ENCODE assay signal across 10 mouse cellular contexts in the genomic region with DNA sequence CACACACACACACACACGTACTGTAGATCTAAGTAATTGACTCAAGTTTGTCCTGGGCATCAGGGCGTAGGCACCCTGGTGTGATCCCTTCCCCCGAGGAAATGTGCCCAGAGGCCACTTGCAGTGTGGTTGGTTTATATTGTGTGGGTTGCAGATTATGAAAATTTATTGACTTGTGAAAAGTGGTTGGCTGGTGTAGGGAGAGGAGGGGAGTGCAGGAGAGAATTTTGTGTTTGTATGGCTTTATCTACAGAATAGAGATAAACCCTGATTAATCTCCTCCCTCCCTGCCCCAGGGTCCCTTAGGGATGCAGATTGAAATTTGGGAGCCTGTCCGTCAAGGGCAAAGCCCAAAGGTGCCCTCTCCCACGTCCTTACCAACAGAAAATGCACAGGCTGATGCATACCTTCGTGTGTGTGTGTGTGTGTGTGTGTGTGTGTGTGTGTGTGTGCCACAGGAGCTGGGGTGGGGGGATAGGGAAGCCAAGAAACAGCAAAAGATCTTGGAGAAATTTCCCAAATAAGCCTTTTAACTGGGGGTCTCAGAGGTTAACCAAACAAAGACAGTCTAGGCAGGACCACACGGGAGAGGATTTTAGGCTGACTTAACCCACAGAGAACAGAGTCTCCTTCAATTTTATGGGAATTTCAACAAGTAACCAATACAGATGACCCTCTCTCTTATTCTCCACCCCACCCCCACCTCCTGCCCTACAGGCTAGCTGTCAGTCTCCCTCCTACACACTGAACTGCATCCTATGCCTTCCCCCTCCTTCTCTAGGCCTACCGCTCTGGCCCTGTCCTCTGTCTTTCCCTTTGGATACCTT. TPM values are rescaled to one million over a fixed set of nuclear protein-coding genes. Genes with fewer than 3 reads are reported as not detected.
DNase-seq lines count a peak whose midpoint lies in the region; ATAC-seq and TF ChIP-seq lines count a peak whose summit lies in the region.
"Had no signal": no experiment of that assay in that cellular context is flagged by ENCODE, and none has a peak within 500 bp of the region (broad histone marks: within the 10 kb centered on the region; RNA-seq: fewer than 3 reads in every experiment).

No protein-coding gene starts in this region.

- peak; percentile 42 for DNase-seq in lung, embryonic 14.5 days
- no peak for DNase-seq in lung, postnatal 25 days (ENCODE audit: low spot score)
- DNase-seq in forebrain, embryonic 14.5 days (ENCODE audit: low spot score), result no peak
- DNase-seq in limb, embryonic 14.5 days (ENCODE audit: low spot score), result no peak
- DNase-seq in left cerebral cortex, postnatal 36 days (ENCODE audit: low spot score in 2 of 2), result no peak
- DNase-seq in adrenal gland, postnatal 10 days, result no peak

- peak overlapping the region; percentile 89 for H3K9ac ChIP-seq in lung, embryonic 14.5 days
- H3K9ac ChIP-seq in forebrain, embryonic 14.5 days (ENCODE audit: low read length), result no peak overlapping the region
- peak overlapping the region; percentile 21; the same call in 1 of the 2 replicates for H3K9ac ChIP-seq in limb, embryonic 14.5 days (ENCODE audit: low read depth, low read length, severe bottlenecking)
- peak overlapping the region; percentile 85 for H3K9ac ChIP-seq in stomach, embryonic 16.5 days (ENCODE audit: low read length)

- no peak for TF ChIP-seq CTCF in lung, embryonic 14.5 days (IDR thresholded peaks at IDR 0.05; ENCODE audit: low read depth)

- H3K27ac ChIP-seq in lung, embryonic 14.5 days (ENCODE audit: low read depth), result peak overlapping the region; percentile 60; the same call in 1 of the 2 replicates
- no peak overlapping the region for H3K27ac ChIP-seq in forebrain, embryonic 14.5 days (ENCODE audit: low read depth, low read length)
- no peak overlapping the region for H3K27ac ChIP-seq in limb, embryonic 14.5 days (replicated peaks; ENCODE audit: low read depth, low read length)
- H3K27ac ChIP-seq in stomach, embryonic 16.5 days (ENCODE audit: low read length), result peak overlapping the region; percentile 29

- peak overlapping the region; percentile 70 for H3K4me2 ChIP-seq in lung, embryonic 14.5 days
- no peak overlapping the region for H3K4me2 ChIP-seq in forebrain, embryonic 14.5 days (ENCODE audit: low read length)
- H3K4me2 ChIP-seq in limb, embryonic 14.5 days (replicated peaks; ENCODE audit: low read depth, low read length, severe bottlenecking), result peak overlapping the region; percentile 62; the same call in 1 of the 2 replicates
- H3K4me2 ChIP-seq in stomach, embryonic 16.5 days (ENCODE audit: low read depth, low read length), result peak overlapping the region; percentile 78

- intact Hi-C loops in left cerebral cortex, postnatal 36 days (cut with DNase I), result loop anchor here (5.0 to 10.0 kb wide), 3 partner anchors 174 to 733 kb away; no protein-coding TSS in a partner anchor

- 16% methylated on average over 8 of the region's 8 CpGs for WGBS in lung, embryonic 14.5 days
- WGBS in forebrain, embryonic 14.5 days, result 5% methylated on average over 8 of the region's 8 CpGs
- 18% methylated on average over 8 of the region's 8 CpGs for WGBS in limb, embryonic 14.5 days
- WGBS in stomach, embryonic 16.5 days, result 26% methylated on average over 8 of the region's 8 CpGs

- H3K4me3 ChIP-seq in lung, embryonic 14.5 days (ENCODE audit: low read depth, low read length), result peak overlapping the region; percentile 72
- peak overlapping the region; percentile 38; the same call in 1 of the 2 replicates for H3K4me3 ChIP-seq in forebrain, embryonic 14.5 days (ENCODE audit: low read depth, low read length)
- peak overlapping the region; percentile 49 for H3K4me3 ChIP-seq in limb, embryonic 14.5 days (replicated peaks; ENCODE audit: low read length)
- peak overlapping the region; percentile 68 for H3K4me3 ChIP-seq in stomach, embryonic 16.5 days (replicated peaks; ENCODE audit: low read length)

- no peaks in the 10 kb centered on the region for H3K4me1 ChIP-seq in lung, embryonic 14.5 days (ENCODE audit: insufficient read depth)
- H3K4me1 ChIP-seq in forebrain, embryonic 14.5 days (ENCODE audit: control insufficient read depth, insufficient read depth, low read length), result peaks cover 15% of the 10 kb centered on the region
- peaks cover 21% of the 10 kb centered on the region for H3K4me1 ChIP-seq in limb, embryonic 14.5 days (ENCODE audit: control insufficient read depth, insufficient read depth, low read length)
- peaks cover 10% of the 10 kb centered on the region for H3K4me1 ChIP-seq in stomach, embryonic 16.5 days (ENCODE audit: control insufficient read depth, insufficient read depth, low read length)

- H3K36me3 ChIP-seq in lung, embryonic 14.5 days (ENCODE audit: insufficient read depth), result peaks cover 20% of the 10 kb centered on the region; the same call in 1 of the 2 replicates
- no peaks in the 10 kb centered on the region for H3K36me3 ChIP-seq in forebrain, embryonic 14.5 days (ENCODE audit: control insufficient read depth, insufficient read depth, low read length)
- no peaks in the 10 kb centered on the region for H3K36me3 ChIP-seq in limb, embryonic 14.5 days (ENCODE audit: control insufficient read depth, insufficient read depth, low read length)
- H3K36me3 ChIP-seq in stomach, embryonic 16.5 days (ENCODE audit: control insufficient read depth, insufficient read depth, low read length), result no peaks in the 10 kb centered on the region

- H3K27me3 ChIP-seq in lung, embryonic 14.5 days (ENCODE audit: insufficient read depth, low read length), result peaks cover 83% of the 10 kb centered on the region
- peaks cover 98% of the 10 kb centered on the region for H3K27me3 ChIP-seq in forebrain, embryonic 14.5 days (replicated peaks; ENCODE audit: control insufficient read depth, insufficient read depth, low read length)
- peaks cover 93% of the 10 kb centered on the region for H3K27me3 ChIP-seq in limb, embryonic 14.5 days (ENCODE audit: control insufficient read depth, insufficient read depth, low read length)
- peaks cover 55% of the 10 kb centered on the region for H3K27me3 ChIP-seq in stomach, embryonic 16.5 days (ENCODE audit: control insufficient read depth, insufficient read depth, low read length)

- no peaks in the 10 kb centered on the region for H3K9me3 ChIP-seq in lung, embryonic 14.5 days (ENCODE audit: low read depth, low read length)
- H3K9me3 ChIP-seq in forebrain, embryonic 14.5 days (replicated peaks; ENCODE audit: control insufficient read depth, low read length), result no peaks in the 10 kb centered on the region
- H3K9me3 ChIP-seq in limb, embryonic 14.5 days (ENCODE audit: control insufficient read depth, low read length), result no peaks in the 10 kb centered on the region
- H3K9me3 ChIP-seq in stomach, embryonic 16.5 days (replicated peaks; ENCODE audit: control insufficient read depth, low read length), result no peaks in the 10 kb centered on the region

- no peak for ATAC-seq in lung, embryonic 14.5 days (ENCODE audit: insufficient read depth)
- no peak for ATAC-seq in forebrain, embryonic 14.5 days
- no peak for ATAC-seq in limb, embryonic 14.5 days (ENCODE audit: low FRiP score, low read depth)
- no peak for ATAC-seq in stomach, embryonic 16.5 days (ENCODE audit: insufficient read depth, low FRiP score)
- no peak for ATAC-seq in monocyte, adult 5-6 weeks (replicated peaks; ENCODE audit: insufficient number of reproducible peaks, low FRiP score, low TSS enrichment, poor library complexity, severe bottlenecking)

- TF ChIP-seq POLR2A in limb, embryonic 14.5 days (IDR thresholded peaks at IDR 0.05; ENCODE audit: borderline replicate concordance, extremely low read depth, insufficient read depth, insufficient read length), result no peak

RNA-seq across cellular contexts. Expression of gene Foxf2, which starts 2.5 kb away (rescaled TPM):
- 37.7 and 43.2 TPM in 2 replicates for polyA plus RNA-seq in lung, embryonic 14.5 days (2014; fragmentation: Nextera tagmentation; extraction: Ambion mirVana)
- polyA plus RNA-seq in forebrain, embryonic 14.5 days (2014; fragmentation: Nextera tagmentation; extraction: Ambion mirVana), result 2.2 and 2.4 TPM in 2 replicates
- polyA plus RNA-seq in limb, embryonic 14.5 days (2012; rRNA removed), result 12.8 and 19.9 TPM in 2 replicates
- 5.0 and 6.1 TPM in 2 replicates for polyA plus RNA-seq in limb, embryonic 14.5 days (2014; fragmentation: Nextera tagmentation; extraction: Ambion mirVana)
- polyA plus RNA-seq in stomach, embryonic 16.5 days (2015; fragmentation: Nextera tagmentation; extraction: Ambion mirVana), result 11.9 and 12.2 TPM in 2 replicates
- not detected in 3 replicates for total RNA-seq in monocyte, adult 5-6 weeks (2017)
- total RNA-seq in left cerebral cortex, postnatal 36 days (2021), result 1 to 10 TPM; 5.5 TPM
- not detected for total RNA-seq in adrenal gland, postnatal 10 days (2021)
- total RNA-seq: hematopoietic stem cell, adult 5-6 weeks; liver, adult 2 months had no signal
- polyA plus RNA-seq: liver, adult 2 months had no signal

Comparison
In these comparisons a context has a peak if more than half of its experiments do, and no peak if none do; other contexts are left out.
1. H3K27ac ChIP-seq: peak in lung, embryonic 14.5 days (single experiment) and stomach, embryonic 16.5 days (single experiment); none in forebrain, embryonic 14.5 days (single experiment) and limb, embryonic 14.5 days (single experiment).
2. Peak in every context shown above with its lines, with median percentiles within 50 percentile points of each other: H3K4me3 ChIP-seq.